Mouse (Mus musculus) MEL (cell line): ENCODE results near the gene Cdh13.

Experiments
- CTCF ChIP-seq, 3 experiments: IDR thresholded peaks in 2 of 3; conservative IDR thresholded peaks in 1 of 3; 2 replicates each; pipeline ENCODE4 v1.5.1; 2011 to 2012; ENCODE audit warnings: low read length in 3 of 3, low read depth in 2 of 3, mild to moderate bottlenecking in 2 of 3, improper control_type of control experiment in 1 of 3, inconsistent platforms in 1 of 3, mixed read lengths in 1 of 3, moderate library complexity in 1 of 3; ENCODE audit not compliant: control insufficient read depth in 1 of 3, insufficient read depth in 1 of 3, poor library complexity in 1 of 3, severe bottlenecking in 1 of 3
- E2F4 ChIP-seq: IDR thresholded peaks from 2 replicates; pipeline ENCODE4 v1.6.1; 2011; ENCODE audit warnings: low read depth, low read length, improper control_type of control experiment, borderline replicate concordance
- EP300 ChIP-seq, 2 experiments: IDR thresholded peaks; 2 replicates each; pipeline ENCODE4 v1.6.1; 2011; ENCODE audit warnings: improper control_type of control experiment in 2 of 2, low read length in 2 of 2, low read depth in 1 of 2, mild to moderate bottlenecking in 1 of 2
- GATA1 ChIP-seq: IDR thresholded peaks from 2 replicates; pipeline ENCODE4 v1.6.1; 2011; ENCODE audit warnings: low read depth, low read length, improper control_type of control experiment
- KAT2A ChIP-seq: conservative IDR thresholded peaks from 2 replicates; pipeline ENCODE4 v1.6.1; 2012; ENCODE audit warnings: low read depth, low read length, improper control_type of control experiment, inconsistent platforms
- MAX ChIP-seq: IDR thresholded peaks from 2 replicates; pipeline ENCODE4 v1.6.1; 2011; ENCODE audit warnings: low read length, improper control_type of control experiment
- MEF2A ChIP-seq: IDR thresholded peaks from 2 replicates; pipeline ENCODE4 v1.6.1; 2014; ENCODE audit warnings: low read depth, mild to moderate bottlenecking, inconsistent platforms, low read length, improper control_type of control experiment; ENCODE audit not compliant: poor library complexity, insufficient replicate concordance, severe bottlenecking; ENCODE audit errors: extremely low read depth
- POLR2A ChIP-seq, 2 experiments: IDR thresholded peaks; 2 replicates each; pipeline ENCODE4 v1.6.1; 2011 to 2012; ENCODE audit warnings: low read length in 2 of 2, mild to moderate bottlenecking in 2 of 2, control low read depth in 1 of 2, improper control_type of control experiment in 1 of 2, low read depth in 1 of 2, moderate library complexity in 1 of 2; ENCODE audit not compliant: control insufficient read depth in 1 of 2, insufficient read depth in 1 of 2, poor library complexity in 1 of 2
- RCOR1 ChIP-seq: IDR thresholded peaks from 2 replicates; pipeline ENCODE4 v1.6.1; 2012; ENCODE audit warnings: low read depth, mild to moderate bottlenecking, inconsistent platforms, low read length, improper control_type of control experiment
- SIN3A ChIP-seq: IDR thresholded peaks from 2 replicates; pipeline ENCODE4 v1.6.1; 2012; ENCODE audit warnings: low read length, improper control_type of control experiment, inconsistent platforms
- TCF12 ChIP-seq: IDR thresholded peaks from 2 replicates; pipeline ENCODE4 v1.6.1; 2014; ENCODE audit warnings: low read depth, mild to moderate bottlenecking, inconsistent platforms, low read length, improper control_type of control experiment, moderate library complexity
- ZMIZ1 ChIP-seq: IDR thresholded peaks from 2 replicates; pipeline ENCODE4 v1.6.1; 2012; ENCODE audit warnings: low read depth, mild to moderate bottlenecking, inconsistent platforms, low read length, improper control_type of control experiment, moderate library complexity

GRCm38 (mm10) chr8:119304196-119304595 lies 1020.7 kb downstream of the Cdh13 start:
- no peak for TF ChIP-seq MAX
- no peak for TF ChIP-seq GATA1
- TF ChIP-seq CTCF (IDR thresholded peaks at IDR 0.05 in 2 of 3, conservative IDR thresholded peaks at IDR 0.05 in 1 of 3; ENCODE audit: control insufficient read depth in 1 of 3, insufficient read depth in 1 of 3, low read depth in 2 of 3, low read length in 3 of 3, poor library complexity in 1 of 3, severe bottlenecking in 1 of 3) = no peak
- no peak for TF ChIP-seq EP300 (IDR thresholded peaks at IDR 0.05; ENCODE audit: low read depth in 1 of 2, low read length in 2 of 2)
- no peak for TF ChIP-seq POLR2A (IDR thresholded peaks at IDR 0.05; ENCODE audit: control insufficient read depth in 1 of 2, insufficient read depth in 1 of 2, low read depth in 1 of 2, low read length in 2 of 2, poor library complexity in 1 of 2)
- no peak for TF ChIP-seq E2F4
- TF ChIP-seq ZMIZ1 = no peak
- TF ChIP-seq RCOR1 = no peak
- no peak for TF ChIP-seq MEF2A
- no peak for TF ChIP-seq TCF12
- TF ChIP-seq KAT2A = no peak
- TF ChIP-seq SIN3A = no peak
